8 mouse cellular contexts compared by ENCODE assay signal in the genomic region with DNA sequence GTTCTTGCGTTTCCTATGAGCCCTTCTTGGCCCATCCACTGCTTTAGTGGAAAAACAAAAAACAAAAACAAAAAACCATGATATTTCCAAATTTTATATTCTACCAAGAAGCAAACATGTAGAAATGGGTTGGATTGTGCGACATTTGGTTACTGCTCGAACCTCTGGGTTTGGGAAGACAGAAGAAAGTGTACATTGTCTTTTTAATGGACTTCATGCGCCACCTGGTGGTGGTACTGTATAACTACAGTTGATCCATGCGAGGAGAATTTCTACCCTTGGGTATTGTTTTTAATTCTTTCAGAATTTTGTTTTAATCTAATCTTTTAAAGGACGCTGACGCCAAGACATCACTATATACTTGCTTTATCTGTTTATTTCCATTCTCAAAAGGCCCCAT.
A peak's percentile ranks its signal among the peaks of the same experiment; 100 is the strongest.
DNase-seq lines count a peak whose midpoint lies in the region; ATAC-seq and TF ChIP-seq lines count a peak whose summit lies in the region.

No protein-coding gene starts in this region.

- no peaks in the 10 kb centered on the region for H3K27me3 ChIP-seq in intestine, postnatal 0 days (replicated peaks; ENCODE audit: control insufficient read depth, insufficient read depth, low read length)
- no peaks in the 10 kb centered on the region for H3K27me3 ChIP-seq in intestine, embryonic 15.5 days (replicated peaks)
- no peaks in the 10 kb centered on the region for H3K27me3 ChIP-seq in C2C12 (ENCODE audit: control insufficient read depth, insufficient read depth, insufficient read length)
- no peaks in the 10 kb centered on the region for H3K27me3 ChIP-seq in hindbrain, embryonic 14.5 days (ENCODE audit: control insufficient read depth, insufficient read depth, low read length)

- H3K79me3 ChIP-seq in C2C12 (ENCODE audit: low read depth): no peaks in the 10 kb centered on the region

- H3ac ChIP-seq in C2C12 (ENCODE audit: control insufficient read depth, insufficient read length, low read depth): no peak overlapping the region

- H3K9ac ChIP-seq in intestine, postnatal 0 days (ENCODE audit: low read depth, low read length): no peak overlapping the region
- no peak overlapping the region for H3K9ac ChIP-seq in intestine, embryonic 15.5 days
- no peak overlapping the region for H3K9ac ChIP-seq in hindbrain, embryonic 14.5 days

- H3K27ac ChIP-seq in intestine, postnatal 0 days (ENCODE audit: low read depth, low read length): no peak overlapping the region
- H3K27ac ChIP-seq in intestine, embryonic 15.5 days: no peak overlapping the region
- H3K27ac ChIP-seq in hindbrain, embryonic 14.5 days: no peak overlapping the region

- no peaks in the 10 kb centered on the region; the same call in 1 of the 2 replicates for H3K4me1 ChIP-seq in intestine, postnatal 0 days (replicated peaks; ENCODE audit: control insufficient read depth, insufficient read depth, low read length)
- peaks cover 5% of the 10 kb centered on the region for H3K4me1 ChIP-seq in intestine, embryonic 15.5 days (replicated peaks)
- H3K4me1 ChIP-seq in hindbrain, embryonic 14.5 days (replicated peaks; ENCODE audit: control insufficient read depth, insufficient read depth, low read length): no peaks in the 10 kb centered on the region

- no peak overlapping the region for H3K4me3 ChIP-seq in intestine, postnatal 0 days (ENCODE audit: low read depth, low read length)
- no peak overlapping the region for H3K4me3 ChIP-seq in intestine, embryonic 15.5 days (replicated peaks)
- no peak overlapping the region for H3K4me3 ChIP-seq in C2C12 (ENCODE audit: insufficient read depth, poor library complexity, severe bottlenecking)
- no peak overlapping the region for H3K4me3 ChIP-seq in hindbrain, embryonic 14.5 days (replicated peaks; ENCODE audit: low read length)

- no peaks in the 10 kb centered on the region for H3K79me2 ChIP-seq in C2C12 (ENCODE audit: control insufficient read depth, insufficient read depth)

- no peaks in the 10 kb centered on the region for H3K36me3 ChIP-seq in intestine, postnatal 0 days (ENCODE audit: control insufficient read depth, insufficient read depth)
- no peaks in the 10 kb centered on the region for H3K36me3 ChIP-seq in intestine, embryonic 15.5 days
- H3K36me3 ChIP-seq in C2C12 (ENCODE audit: control insufficient read depth, insufficient read depth): no peaks in the 10 kb centered on the region
- no peaks in the 10 kb centered on the region for H3K36me3 ChIP-seq in hindbrain, embryonic 14.5 days (replicated peaks; ENCODE audit: control insufficient read depth, insufficient read depth)

- 20% methylated on average over 7 of the region's 7 CpGs for WGBS in intestine, postnatal 0 days
- 18% methylated on average over 7 of the region's 7 CpGs for WGBS in intestine, embryonic 15.5 days
- WGBS in hindbrain, embryonic 14.5 days: 18% methylated on average over 7 of the region's 7 CpGs

- H3K4me2 ChIP-seq in intestine, postnatal 0 days (replicated peaks; ENCODE audit: low read depth): no peak overlapping the region
- H3K4me2 ChIP-seq in intestine, embryonic 15.5 days (replicated peaks): no peak overlapping the region
- no peak overlapping the region for H3K4me2 ChIP-seq in hindbrain, embryonic 14.5 days (replicated peaks)

- ATAC-seq in intestine, postnatal 0 days: no peak
- ATAC-seq in intestine, embryonic 15.5 days: no peak
- ATAC-seq in activated CD4-positive, CD25-positive, alpha-beta regulatory T cell, adult 4 months: peak; percentile 40
- no peak for ATAC-seq in hindbrain, embryonic 14.5 days (ENCODE audit: low FRiP score)

- no peaks in the 10 kb centered on the region for H3K9me3 ChIP-seq in intestine, postnatal 0 days (ENCODE audit: control insufficient read depth)
- H3K9me3 ChIP-seq in intestine, embryonic 15.5 days: no peaks in the 10 kb centered on the region
- no peaks in the 10 kb centered on the region for H3K9me3 ChIP-seq in hindbrain, embryonic 14.5 days (ENCODE audit: control insufficient read depth, low read length)

- peak; percentile 82 for TF ChIP-seq CTCF in intestine, postnatal 0 days (IDR thresholded peaks at IDR 0.05; ENCODE audit: low read depth)
- peak; percentile 11 for TF ChIP-seq CTCF in C2C12 (IDR thresholded peaks at IDR 0.05; ENCODE audit: control insufficient read depth, insufficient read depth, insufficient read length)

- peak; percentile 87 for DNase-seq in embryo, embryonic 10 days (ENCODE audit: low spot score)
- DNase-seq in hindbrain, embryonic 14.5 days (ENCODE audit: low spot score): peak; percentile 88
- DNase-seq in mesoderm, embryonic 11.5 days (ENCODE audit: low read depth, low spot score): peak; percentile 71
- peak; percentile 56 for DNase-seq in thymus, postnatal 14 days

TF ChIP-seq in C2C12, 6 proteins besides CTCF, POLR2A, EP300 and RAD21:
- TF ChIP-seq CEBPB (IDR thresholded peaks at IDR 0.05; ENCODE audit: low read depth) (no peak), MYOD1 (IDR thresholded peaks at IDR 0.05; ENCODE audit: control insufficient read depth, insufficient read length, low read depth) (no peak), USF1 (IDR thresholded peaks at IDR 0.05; ENCODE audit: low read depth) (no peak), FOSL1 (IDR thresholded peaks at IDR 0.05; ENCODE audit: insufficient read depth, low read length, poor library complexity, severe bottlenecking) (no peak), MYOG (IDR thresholded peaks at IDR 0.05; ENCODE audit: control insufficient read depth, extremely low read depth, insufficient read length) (no peak), MAX (IDR thresholded peaks at IDR 0.05) (no peak)
